Mouse (Mus musculus): ENCODE measurements around the gene Fgd2. TPM values are rescaled to one million over a fixed set of nuclear protein-coding genes. Genes with fewer than 3 reads are reported as not detected.
"Not testable (repeated sequence)": the region's sequence is repeated elsewhere in the genome, so short reads cannot be mapped to it uniquely, and the experiment has no call there.

Fgd2 gene
- total RNA-seq, 2 experiments from 2014 or later = 1.6 to 1.8 TPM

DNA sequence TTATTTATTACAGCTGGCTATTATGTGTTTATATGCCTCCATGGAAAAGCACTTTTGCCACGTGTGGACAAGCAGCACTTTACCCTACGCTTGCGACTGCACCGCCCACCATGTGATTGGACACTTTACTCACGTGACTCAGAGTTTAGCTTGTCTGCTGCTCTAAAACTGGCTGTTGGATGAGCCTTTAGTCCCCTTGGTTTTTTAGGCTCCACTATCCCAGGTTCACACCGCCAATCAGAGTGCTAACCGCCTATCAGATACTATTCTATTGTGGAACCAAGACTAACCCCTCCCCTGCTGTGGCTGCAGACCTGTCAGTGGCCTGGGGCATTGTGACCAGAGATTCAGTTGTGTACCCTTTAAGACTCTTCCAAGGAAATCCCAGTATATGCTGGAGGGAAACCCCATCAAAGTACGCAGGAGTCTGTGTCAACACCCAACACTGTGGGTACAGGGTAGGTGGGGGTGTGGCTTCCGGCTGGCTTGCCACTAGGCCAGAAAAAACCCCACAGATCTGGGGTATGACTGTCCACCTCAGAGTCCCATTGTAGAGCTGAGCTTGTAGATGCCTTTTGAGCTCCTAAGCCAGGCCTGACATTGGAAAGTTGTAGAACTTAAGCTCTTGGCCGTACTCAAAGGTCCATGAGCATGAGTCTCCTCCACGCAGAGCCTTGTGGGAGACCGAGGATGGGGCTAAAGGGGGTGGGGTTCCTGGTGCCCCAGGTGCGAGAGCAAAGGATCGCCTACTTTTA is 32.8 kb downstream of the Fgd2 start:
- intact Hi-C loops (cut with DNase I; ENCODE audit: low total_unique reads) = no loop called here
- DNase-seq = no peak

DNA sequence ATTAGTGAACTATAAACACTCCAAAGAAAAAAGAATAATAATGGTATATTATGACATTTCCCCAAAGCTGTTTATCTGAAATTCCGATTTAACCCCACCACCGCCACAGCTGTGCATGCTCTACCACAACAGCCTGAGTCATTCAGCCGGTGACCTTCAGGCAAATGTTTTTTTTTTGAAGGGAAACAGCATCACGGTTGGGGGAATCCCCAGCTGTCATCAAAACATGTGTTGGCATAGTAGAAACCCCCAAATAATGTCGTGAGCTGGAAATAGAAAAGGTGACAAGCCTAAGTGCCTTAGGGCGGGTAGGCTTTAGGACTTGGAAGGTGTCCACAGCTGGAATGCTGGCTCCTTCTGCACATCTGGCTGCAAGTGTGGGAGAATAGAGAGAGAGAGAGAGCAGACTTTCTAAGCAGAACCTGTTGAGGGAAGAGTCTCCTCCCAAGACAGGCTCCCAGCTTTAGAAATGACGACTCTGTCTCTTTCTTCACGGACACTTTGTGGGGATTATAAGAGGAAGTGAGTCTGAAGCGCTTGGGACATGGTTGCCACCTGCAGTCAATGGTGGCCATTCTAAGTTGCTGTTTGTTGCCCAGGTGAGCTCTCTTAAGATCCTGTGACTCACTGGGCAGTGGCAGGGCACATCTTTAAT is 33.5 kb downstream of the Fgd2 start:
- DNase-seq = no peak
- intact Hi-C loops (cut with DNase I; ENCODE audit: low total_unique reads) = no loop called here

DNA sequence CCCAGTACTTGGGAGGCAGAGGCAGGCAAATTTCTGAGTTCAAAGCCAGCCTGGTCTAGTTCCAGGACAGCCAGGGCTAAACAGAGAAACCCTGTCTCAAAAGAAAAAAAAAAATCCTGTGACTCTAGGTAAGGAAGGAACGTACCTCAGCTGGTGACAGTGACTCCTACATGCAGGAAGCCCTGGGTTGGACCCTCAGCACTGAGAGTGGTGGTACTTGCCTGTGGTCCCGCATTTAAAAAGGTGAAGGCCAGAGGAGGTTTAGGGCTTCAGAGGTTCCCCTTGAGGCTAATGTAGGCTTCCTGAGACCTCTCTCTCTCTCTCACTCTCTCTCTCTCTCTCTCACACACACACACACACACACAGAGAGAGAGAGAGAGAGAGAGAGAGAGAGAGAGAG is 34.0 kb downstream of the Fgd2 start:
- intact Hi-C loops (cut with DNase I; ENCODE audit: low total_unique reads); DNase-seq: not testable (repeated sequence)

DNA sequence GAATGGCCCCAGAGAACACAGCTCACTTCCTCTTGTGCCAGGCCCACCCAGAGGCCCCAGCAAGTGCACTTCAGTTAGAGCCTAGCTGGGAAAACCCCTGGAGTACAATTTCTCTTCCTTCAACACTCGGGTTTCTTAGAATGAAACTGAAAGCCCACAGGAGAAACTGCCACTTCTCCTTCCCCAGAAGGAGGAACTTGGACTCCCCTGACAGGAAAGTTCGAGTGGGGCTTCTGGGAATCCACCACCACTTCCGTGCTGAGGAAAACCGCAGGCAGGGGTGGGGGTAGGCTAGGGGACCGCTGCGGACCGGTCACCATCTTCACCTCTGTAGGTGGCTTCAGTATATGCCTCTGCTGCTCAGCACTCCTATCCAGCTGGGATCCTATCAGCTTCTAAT is 34.7 kb downstream of the Fgd2 start:
- intact Hi-C loops (cut with DNase I; ENCODE audit: low total_unique reads) = no loop called here

DNA sequence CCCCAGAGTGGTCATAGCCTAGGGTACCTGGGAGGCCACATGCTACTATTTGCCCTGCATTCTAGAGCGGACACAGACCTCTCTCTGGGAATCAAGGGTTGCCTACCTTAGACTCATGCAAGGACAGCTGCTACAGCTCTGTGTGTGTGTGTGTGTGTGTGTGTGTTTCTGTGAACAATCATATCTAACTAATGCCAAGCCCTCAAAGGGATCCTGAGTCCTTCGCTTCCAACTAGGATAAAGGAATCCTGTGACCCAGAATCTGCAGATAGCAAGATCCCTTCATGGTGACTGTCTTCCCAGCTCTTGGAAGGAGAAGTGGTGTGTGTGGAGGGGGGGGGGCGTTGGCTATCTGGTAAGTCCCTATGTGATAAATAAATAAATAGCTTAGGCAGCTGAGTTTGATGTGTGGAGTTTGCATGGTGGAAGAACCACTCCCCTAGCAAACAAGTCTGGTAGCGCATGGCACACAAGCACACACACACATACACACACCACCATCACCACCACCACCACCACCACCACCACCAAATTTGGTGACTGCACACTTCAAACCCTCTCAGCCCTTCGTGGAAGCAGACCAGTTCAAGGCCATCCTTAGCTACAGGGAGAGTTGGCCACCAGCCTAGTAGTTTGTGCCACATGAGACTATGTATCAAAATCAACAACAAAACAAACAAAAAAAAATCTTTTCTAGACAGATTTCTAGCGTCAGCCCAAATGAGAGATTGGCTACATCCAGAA is 35.5 kb downstream of the Fgd2 start:
- no peak for DNase-seq

More for the DNA sequence above, 34.7 kb downstream of the Fgd2 start:
- DNase-seq = no peak

DNA sequence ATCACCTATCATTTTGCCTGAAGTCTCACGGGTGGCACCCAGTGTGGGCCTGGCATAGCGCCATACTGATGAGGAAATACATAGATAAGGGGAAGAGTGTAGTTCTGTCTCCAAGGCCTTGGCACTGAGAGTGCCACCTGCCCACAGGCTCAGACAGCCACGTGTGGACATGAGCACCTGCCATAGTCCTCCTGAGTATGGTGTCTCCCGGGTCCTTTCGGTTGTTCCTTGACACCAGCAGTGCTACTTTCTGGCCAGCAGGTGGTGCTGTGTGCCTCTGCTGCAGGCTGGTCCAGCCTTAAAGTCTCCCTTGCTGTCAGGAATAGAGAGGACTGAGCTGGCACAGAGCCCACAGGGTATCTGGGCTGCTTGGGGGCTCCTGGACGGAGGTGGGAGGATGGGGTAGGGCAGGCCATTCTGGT is 36.1 kb downstream of the Fgd2 start:
- intact Hi-C loops (cut with DNase I; ENCODE audit: low total_unique reads) = no loop called here
- DNase-seq = peak; percentile 81

More for the DNA sequence above, 35.5 kb downstream of the Fgd2 start:
- intact Hi-C loops (cut with DNase I; ENCODE audit: low total_unique reads) = no loop called here

DNA sequence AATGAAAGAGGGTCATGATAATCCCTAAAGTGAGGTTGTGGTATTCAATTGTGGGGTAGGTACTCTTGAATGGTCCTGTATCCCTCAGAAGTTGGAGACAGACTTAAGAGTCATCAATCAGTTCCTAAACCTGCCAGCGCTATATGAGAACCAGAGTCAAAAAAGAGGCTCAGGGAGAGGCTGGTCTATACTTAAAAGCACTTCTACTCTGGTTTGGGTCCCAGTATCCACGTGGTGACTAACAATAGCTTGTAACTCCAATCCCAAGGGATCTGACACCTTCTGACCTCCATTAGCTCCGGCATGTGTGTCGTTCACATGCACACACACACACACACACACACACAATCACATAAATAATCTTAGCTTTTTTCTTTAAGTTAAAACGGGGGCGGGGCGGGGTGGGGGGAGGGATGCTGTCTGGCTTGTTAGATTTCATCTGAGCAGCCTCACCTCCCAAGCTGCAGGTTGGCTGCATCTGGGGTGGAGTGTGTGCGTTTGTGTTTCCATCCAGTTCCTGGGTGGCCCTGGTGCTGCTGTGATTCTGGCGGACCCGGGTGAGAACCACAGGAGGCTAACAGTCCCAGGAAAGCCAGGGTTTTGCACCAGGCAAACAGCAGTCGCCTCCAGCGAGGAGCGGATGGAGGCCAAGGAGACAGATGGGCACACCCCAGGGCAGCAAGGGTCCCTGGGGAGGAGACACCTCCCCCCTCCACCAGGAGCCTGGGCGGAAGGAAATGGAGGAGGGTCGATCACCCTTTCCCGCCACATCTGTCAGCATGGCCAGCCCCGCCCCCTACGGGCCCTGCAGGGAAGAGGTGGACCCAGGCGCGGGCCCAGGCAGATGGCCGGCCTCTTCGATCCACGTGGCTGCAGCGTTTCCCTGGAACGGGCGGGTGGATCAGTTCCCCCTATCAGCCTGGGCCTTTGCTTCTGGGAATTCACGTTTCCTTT is 37.0 kb downstream of the Fgd2 start:
- intact Hi-C loops (cut with DNase I; ENCODE audit: low total_unique reads) = loop anchor here (2.0 kb wide), 1 partner anchor 95 kb away; no protein-coding TSS in a partner anchor
- DNase-seq = peak; percentile 91

DNA sequence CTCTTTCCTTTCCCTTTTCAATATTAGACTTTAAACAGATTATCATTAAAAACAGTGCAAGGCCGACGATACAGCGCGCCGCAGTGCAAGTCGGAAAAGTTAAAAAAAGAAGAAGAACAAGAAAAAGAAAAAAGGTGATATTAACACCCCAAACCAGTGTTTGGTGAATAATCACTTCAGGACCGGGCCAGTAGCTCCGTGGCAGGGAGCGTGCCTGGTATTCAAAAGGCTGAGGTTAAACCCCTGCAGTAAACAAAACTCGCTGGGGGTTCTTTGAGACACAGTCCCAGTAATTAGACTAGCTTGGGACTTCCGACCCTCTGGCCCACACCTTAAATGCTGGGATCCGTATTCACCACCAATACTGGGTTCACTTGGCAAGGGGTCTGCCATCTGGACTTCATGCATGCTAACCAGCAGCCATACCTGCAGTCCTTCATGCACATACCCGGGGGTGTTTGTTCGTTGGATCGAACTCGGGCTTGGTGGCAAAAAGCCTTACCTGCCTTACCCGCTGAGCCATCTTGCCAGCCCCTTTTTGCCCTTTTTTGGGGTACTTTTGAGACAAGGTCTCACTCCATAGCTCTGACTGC is 37.8 kb downstream of the Fgd2 start:
- DNase-seq = no peak
- intact Hi-C loops (cut with DNase I; ENCODE audit: low total_unique reads) = loop anchor here (2.0 kb wide), 1 partner anchor 94 kb away; no protein-coding TSS in a partner anchor

DNA sequence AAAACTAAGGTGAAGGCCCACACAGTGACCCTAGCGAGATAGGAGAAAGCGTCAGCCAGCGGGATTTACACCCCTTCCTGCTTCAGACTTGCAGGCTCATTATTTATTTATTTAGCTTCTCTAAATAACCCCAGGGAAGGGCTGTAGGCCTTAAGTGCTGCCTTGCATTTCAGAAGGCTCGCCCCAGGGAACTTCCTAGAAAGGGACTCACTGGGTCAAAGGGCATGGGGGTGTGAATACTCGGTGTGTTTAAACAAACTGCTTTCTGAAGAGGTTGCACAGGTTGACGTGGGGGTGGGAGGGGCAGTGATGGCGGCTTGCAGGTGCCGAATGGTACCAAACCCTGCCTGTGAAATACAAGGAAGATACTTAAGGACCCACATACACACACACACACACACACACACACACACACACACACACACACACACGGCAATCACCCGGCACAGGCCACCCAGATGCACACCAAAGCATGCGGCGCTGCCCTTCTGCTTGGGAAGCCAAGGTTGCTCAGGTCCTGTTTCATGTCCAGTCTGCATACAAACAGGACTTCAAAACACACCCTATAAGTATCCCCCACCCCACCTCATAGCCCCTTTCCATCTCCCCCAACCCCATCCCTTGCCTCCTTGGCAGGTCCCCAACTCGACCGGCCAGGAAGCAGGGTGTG is 38.7 kb downstream of the Fgd2 start:
- intact Hi-C loops (cut with DNase I; ENCODE audit: low total_unique reads) = loop anchor here (2.0 kb wide), 1 partner anchor 93 kb away; no protein-coding TSS in a partner anchor
- DNase-seq = no peak

DNA sequence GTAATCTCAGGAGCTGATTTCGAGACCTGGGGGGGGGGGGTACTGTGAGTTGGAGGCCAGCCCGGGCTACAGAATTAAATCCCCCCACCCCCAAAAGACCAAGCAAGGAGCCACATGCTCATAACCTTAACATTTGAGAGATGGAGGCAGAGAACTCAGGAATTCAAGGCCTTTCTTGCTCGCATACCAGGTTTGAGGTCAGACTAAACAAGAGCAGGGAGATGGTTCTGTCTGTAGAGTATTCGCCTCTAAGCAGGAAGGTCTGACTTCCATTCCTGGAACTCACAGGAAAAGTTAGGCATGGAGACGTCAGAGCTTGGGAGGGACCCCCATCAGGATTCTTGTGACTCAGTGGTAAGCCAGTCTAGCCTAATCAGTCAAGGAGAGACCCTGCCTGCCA is 39.3 kb downstream of the Fgd2 start:
- intact Hi-C loops (cut with DNase I; ENCODE audit: low total_unique reads) = no loop called here
- DNase-seq = no peak

DNA sequence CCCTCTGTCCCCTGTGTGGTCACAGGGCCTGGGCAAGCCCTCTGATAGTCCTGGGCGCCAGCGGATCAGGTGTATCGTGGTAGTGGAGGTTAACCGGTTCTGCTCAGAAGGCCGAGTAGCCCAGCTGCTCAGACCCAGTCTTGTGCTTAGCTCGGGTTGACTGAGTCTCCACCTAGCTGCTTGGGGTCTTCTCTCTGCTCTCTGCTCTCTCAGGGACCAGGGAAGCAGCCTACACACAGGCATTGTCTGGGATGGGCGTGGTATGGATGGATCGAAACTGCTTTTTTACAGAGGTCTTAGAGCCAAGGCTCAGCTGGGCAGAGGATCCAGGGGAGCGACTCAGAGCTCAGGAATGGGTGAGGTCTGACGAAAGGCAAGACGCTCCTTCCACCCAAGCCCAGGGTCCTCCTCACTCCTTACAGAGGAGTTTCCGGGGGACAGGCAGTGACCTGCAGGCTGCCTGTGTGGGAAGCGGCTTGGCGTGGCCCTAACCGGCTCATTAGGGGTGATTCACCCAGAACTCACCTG is 41.1 kb downstream of the Fgd2 start:
- intact Hi-C loops (cut with DNase I; ENCODE audit: low total_unique reads) = no loop called here
- no peak for DNase-seq

DNA sequence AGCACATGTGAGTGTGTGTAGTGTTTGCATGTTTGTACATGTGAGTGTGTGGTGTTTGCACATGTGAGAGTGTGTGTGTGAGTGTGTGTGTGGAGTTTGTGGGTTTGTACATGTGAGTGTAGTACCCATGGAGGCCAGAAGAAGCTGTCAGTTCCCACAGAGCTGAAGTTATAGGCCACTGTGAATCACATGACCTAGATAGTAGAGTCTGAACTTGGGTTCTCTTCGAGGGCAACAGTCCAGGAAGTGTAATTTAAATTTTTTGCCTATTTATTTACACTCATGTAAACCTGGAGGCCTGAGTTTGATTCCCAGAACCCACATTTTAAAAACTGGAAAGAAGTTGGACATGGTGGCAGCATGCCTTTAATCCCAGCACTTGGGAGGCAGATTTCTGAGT is 42.5 kb downstream of the Fgd2 start:
- no peak for DNase-seq
- intact Hi-C loops (cut with DNase I; ENCODE audit: low total_unique reads) = no loop called here

DNA sequence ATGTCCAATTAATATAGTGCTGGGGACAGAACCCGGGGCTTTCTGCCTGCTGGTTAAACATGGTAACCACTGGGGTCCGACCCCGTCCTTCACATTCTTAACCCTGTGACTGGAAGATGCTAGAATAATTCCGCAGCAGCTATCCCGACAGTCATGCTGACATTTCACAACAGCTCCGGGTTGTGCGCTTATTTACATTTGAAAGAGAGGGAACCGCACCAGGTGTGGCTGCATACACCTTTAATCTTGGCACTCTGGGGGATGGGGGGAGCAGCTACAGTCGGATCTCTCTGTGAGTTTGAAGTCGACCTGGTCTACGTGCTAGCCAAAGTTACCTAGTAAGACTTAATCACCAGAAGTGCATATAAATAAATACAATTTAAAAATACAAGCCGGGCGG is 44.8 kb downstream of the Fgd2 start:
- intact Hi-C loops (cut with DNase I; ENCODE audit: low total_unique reads) = no loop called here
- no peak for DNase-seq

DNA sequence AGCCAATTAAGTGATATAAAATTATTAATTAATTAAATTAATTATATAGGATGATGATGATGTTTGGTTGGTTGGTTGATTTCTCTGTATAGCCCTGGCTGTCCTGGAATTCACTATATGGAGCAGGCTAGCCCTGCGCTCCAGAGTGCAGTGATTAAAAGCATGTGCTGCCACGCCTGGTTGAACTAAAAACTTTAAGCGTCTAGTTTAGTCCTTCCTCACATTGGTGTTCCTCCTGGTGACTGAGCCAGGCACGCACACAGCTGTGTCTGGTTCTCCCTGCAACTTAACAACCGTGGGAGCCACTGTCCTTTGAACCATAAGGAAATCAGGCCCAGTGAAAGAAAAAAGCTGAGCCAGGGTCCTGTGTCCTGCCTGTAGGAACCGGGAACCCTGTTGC is 45.4 kb downstream of the Fgd2 start:
- DNase-seq = no peak
- intact Hi-C loops (cut with DNase I; ENCODE audit: low total_unique reads) = no loop called here

DNA sequence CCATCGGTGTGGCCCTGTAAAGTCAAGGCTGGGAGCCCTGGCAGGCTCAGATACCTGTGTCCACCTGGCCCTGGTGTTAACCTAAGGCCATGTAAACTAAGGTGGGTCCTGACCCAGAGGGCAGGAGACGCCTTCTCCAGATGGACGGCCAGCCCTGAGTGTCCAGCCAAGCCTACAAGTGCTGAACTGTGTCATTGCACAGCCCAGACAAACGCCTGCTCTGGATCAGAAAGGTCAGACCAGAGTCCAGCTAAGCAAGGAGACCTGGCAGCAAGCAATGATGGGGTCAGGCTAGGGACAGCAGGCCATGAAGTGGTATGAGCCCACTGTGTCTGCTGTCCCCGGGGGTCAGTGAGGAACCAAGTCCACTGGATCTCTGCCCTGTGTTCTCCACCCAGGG is 46.7 kb downstream of the Fgd2 start:
- no peak for DNase-seq
- intact Hi-C loops (cut with DNase I; ENCODE audit: low total_unique reads) = no loop called here

DNA sequence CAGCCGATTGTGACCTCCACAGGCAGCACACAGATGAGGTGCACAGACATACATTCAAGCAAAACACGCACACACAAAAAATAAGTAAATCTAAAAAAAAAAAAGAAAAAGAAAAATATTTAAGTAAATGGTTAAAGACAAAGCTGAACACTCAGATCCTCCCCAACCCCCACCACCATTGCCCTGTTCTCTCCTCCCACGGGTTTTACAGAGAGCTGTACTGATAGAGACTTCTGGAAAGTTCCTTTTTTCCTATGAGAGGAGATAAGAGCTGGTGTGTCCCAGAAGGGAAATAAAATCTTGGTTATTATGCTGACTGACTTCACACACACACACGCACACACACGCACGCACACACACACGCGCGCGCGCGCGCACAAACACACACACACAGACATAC is 47.6 kb downstream of the Fgd2 start:
- intact Hi-C loops (cut with DNase I; ENCODE audit: low total_unique reads) = no loop called here
- no peak for DNase-seq

DNA sequence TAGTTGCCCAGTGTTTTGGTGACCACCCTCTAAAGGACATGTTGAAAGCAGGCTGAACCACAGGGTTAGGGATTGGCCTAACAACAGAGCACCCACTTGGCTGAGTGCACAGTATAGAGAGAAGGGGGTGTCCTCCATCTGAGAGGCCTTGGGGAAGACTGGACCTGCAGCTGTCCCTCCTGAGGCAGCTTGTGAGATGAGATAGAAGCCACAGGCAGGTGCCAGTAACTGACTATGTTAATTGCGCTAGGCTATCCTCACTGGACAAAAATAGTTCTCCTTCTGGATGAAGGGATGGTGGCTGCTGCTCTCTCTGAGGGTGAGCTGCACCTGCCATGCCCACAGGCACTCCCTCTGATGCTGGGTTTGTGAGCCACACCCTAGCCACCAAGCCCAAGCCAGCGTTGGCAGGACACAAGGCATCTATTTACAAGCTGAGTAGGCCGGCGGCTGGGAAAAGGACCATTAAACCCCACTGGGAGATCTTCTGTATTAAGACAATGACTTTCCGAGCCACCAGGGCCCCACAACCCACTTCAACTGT is 49.2 kb downstream of the Fgd2 start:
- intact Hi-C loops (cut with DNase I; ENCODE audit: low total_unique reads) = no loop called here
- peak; percentile 63 for DNase-seq
